Mouse (Mus musculus): ENCODE results near the gene Kmt2d. TPM values are rescaled to one million over a fixed set of nuclear protein-coding genes. Genes with fewer than 3 reads are reported as not detected.
"Not testable (repeated sequence)": the region's sequence is repeated elsewhere in the genome, so short reads cannot be mapped to it uniquely, and the experiment has no call there.

Kmt2d gene
- polyA plus RNA-seq (2011; ENCODE audit: insufficient read depth, insufficient read length, low replicate concordance, missing spikeins): 67.1 and 105 TPM in 2 replicates

- whole genome bisulfite sequencing: under 1% methylated on average over 87 of the region's 94 CpGs
- peak within 1 kb of the TSS; percentile 72 for H3K4me3 ChIP-seq (replicated peaks; ENCODE audit: control insufficient read depth, low read depth, low read length)
- H3K4me1 ChIP-seq (ENCODE audit: control insufficient read depth, insufficient read depth, low read length): peaks cover 4% of the 10 kb centered on the region
- TF ChIP-seq POLR2A (IDR thresholded peaks at IDR 0.05; ENCODE audit: borderline replicate concordance, control insufficient read depth, low read depth, low read length) (no peak; the same call in 1 of the 2 replicates), CTCF (IDR thresholded peaks at IDR 0.05; ENCODE audit: control insufficient read depth, insufficient read depth, low read length) (no peak)
- peak within 1 kb of the TSS; percentile 90 for H3K27ac ChIP-seq (ENCODE audit: control insufficient read depth, insufficient read depth, low read depth, low read length, poor library complexity)
Measured at GRCm38 (mm10) chr15:98871070-98871915, at the start of gene Kmt2d. Gene Kmt2d, minus strand, starts transcription at chr15:98871204.

GRCm38 (mm10) chr15:98918499-98918895, 47.5 kb upstream of the Kmt2d start:
- Histone ChIP-seq H3K27ac (ENCODE audit: control insufficient read depth, insufficient read depth, low read depth, low read length, poor library complexity) (peak overlapping the region; percentile 7; the same call in 1 of the 2 replicates), H3K4me3 (replicated peaks; ENCODE audit: control insufficient read depth, low read depth, low read length) (peak overlapping the region; percentile 93)
- WGBS: 10% methylated on average over 8 of the region's 8 CpGs
- not testable (repeated sequence) for H3K4me1 ChIP-seq (ENCODE audit: control insufficient read depth, insufficient read depth, low read length)

DNA sequence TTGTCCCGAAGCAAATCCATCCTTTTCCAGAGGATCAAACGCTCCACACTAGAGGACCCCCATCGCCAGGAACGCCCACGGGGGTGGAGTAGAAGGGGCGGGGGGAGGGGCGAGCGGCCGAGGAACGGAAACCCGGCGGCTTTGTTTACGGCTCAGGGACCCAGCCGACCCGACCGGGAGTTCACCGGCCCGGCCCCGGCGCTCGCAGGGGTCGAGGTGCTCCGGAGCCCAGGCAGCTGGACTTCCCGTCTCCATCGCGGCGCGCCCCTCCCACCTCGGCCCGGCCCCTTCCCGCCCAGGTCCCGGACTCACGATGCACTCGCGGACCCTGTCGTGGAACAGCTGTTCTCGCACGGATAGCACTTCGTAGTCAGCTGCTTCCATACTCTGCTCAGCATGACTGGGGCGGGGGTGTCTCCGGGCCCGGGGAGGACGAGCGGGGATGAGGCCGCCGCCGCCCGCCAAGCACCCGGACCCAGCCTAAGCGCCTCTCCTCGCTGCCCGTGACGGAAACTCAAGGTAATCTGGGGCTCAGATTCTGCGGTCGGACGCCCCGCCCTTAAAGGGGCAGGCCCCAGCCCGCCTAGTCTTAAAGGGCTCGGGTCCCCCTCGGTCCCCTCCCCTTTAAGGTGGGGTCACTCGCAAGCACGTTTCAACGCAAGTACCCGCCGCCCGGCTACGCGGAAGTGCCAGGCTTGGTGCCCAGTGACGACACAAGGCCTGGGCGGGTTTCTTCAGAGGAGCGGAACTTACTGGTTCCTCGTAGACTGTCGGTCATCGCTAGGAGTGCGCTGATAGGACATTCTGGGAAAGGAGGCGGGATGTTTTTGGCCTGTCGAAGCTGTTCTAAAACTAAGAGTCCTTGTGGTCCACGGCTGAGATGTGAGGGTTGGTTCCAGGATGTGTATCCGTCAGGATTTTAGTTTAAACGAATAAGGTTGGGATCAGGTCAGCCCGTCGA, 46.8 kb upstream of the Kmt2d start, which contains the start of gene Lmbr1l:
Lmbr1l (minus strand) TSS at position 694 of the 961 bp plus-strand sequence.
- TF ChIP-seq CTCF (IDR thresholded peaks at IDR 0.05; ENCODE audit: control insufficient read depth, insufficient read depth, low read length): no peak
- peak; percentile 61; the same call in 1 of the 2 replicates for TF ChIP-seq POLR2A (IDR thresholded peaks at IDR 0.05; ENCODE audit: borderline replicate concordance, control insufficient read depth, low read depth, low read length)
- under 1% methylated on average over 82 of the region's 82 CpGs for WGBS
- Histone ChIP-seq H3K27ac (ENCODE audit: control insufficient read depth, insufficient read depth, low read depth, low read length, poor library complexity) (peak within 1 kb of the TSS; percentile 93), H3K4me3 (replicated peaks; ENCODE audit: control insufficient read depth, low read depth, low read length) (peak within 1 kb of the TSS; percentile 93), H3K4me1 (ENCODE audit: control insufficient read depth, insufficient read depth, low read length) (no peaks in the 10 kb centered on the region)

GRCm38 (mm10) chr15:98917091-98917490, 46.1 kb upstream of the Kmt2d start:
- WGBS: 1% methylated on average over 14 of the region's 14 CpGs
- TF ChIP-seq CTCF (IDR thresholded peaks at IDR 0.05; ENCODE audit: control insufficient read depth, insufficient read depth, low read length): no peak
- TF ChIP-seq POLR2A (IDR thresholded peaks at IDR 0.05; ENCODE audit: borderline replicate concordance, control insufficient read depth, low read depth, low read length): no peak
- no peaks in the 10 kb centered on the region for H3K4me1 ChIP-seq (ENCODE audit: control insufficient read depth, insufficient read depth, low read length)
- peak overlapping the region; percentile 93 for H3K4me3 ChIP-seq (replicated peaks; ENCODE audit: control insufficient read depth, low read depth, low read length)
- 0 out of 2 replicates have a peak overlapping the region, but pooled peaks have one; percentile 93 for H3K27ac ChIP-seq (ENCODE audit: control insufficient read depth, insufficient read depth, low read depth, low read length, poor library complexity)

DNA sequence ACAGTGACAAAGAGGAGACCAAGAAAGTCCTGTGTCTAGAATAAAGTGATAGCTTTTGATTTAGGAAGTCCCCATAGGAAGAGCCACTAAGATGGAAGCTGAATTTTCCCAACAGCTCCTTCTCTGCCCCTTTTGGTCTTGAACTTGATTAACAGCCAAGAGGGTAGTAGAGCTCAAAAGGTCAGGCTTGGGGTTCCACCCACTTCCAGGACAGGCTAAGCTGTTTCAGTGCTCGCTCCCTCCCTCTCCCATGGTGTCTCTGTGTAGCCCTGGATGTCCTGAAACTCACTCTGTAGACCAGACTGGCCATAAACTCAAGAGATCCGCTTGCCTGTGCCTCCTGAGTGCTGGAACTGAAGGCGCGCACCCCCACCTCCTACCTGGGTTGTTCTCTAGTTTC, 45.0 kb upstream of the Kmt2d start:
- Histone ChIP-seq H3K4me3 (replicated peaks; ENCODE audit: control insufficient read depth, low read depth, low read length) (no peak overlapping the region), H3K4me1 (ENCODE audit: control insufficient read depth, insufficient read depth, low read length) (no peaks in the 10 kb centered on the region), H3K27ac (ENCODE audit: control insufficient read depth, insufficient read depth, low read depth, low read length, poor library complexity) (no peak overlapping the region)
- no peak for TF ChIP-seq POLR2A (IDR thresholded peaks at IDR 0.05; ENCODE audit: borderline replicate concordance, control insufficient read depth, low read depth, low read length)
- 94% methylated on average over 4 of the region's 4 CpGs for WGBS

- Histone ChIP-seq H3K27ac (ENCODE audit: control insufficient read depth, insufficient read depth, low read depth, low read length, poor library complexity) (no peak overlapping the region), H3K4me3 (replicated peaks; ENCODE audit: control insufficient read depth, low read depth, low read length) (no peak overlapping the region), H3K4me1 (ENCODE audit: control insufficient read depth, insufficient read depth, low read length) (no peaks in the 10 kb centered on the region)
- WGBS: 73% methylated on average over 6 of the region's 6 CpGs
- no peak for TF ChIP-seq CTCF (IDR thresholded peaks at IDR 0.05; ENCODE audit: control insufficient read depth, insufficient read depth, low read length)
- TF ChIP-seq POLR2A (IDR thresholded peaks at IDR 0.05; ENCODE audit: borderline replicate concordance, control insufficient read depth, low read depth, low read length): no peak
Measured at GRCm38 (mm10) chr15:98914903-98915302, 43.9 kb upstream of the Kmt2d start.

- Histone ChIP-seq H3K4me3 (replicated peaks; ENCODE audit: control insufficient read depth, low read depth, low read length) (no peak overlapping the region), H3K27ac (ENCODE audit: control insufficient read depth, insufficient read depth, low read depth, low read length, poor library complexity) (no peak overlapping the region), H3K4me1 (ENCODE audit: control insufficient read depth, insufficient read depth, low read length) (no peaks in the 10 kb centered on the region)
- TF ChIP-seq CTCF (IDR thresholded peaks at IDR 0.05; ENCODE audit: control insufficient read depth, insufficient read depth, low read length) (peak; percentile 55), POLR2A (IDR thresholded peaks at IDR 0.05; ENCODE audit: borderline replicate concordance, control insufficient read depth, low read depth, low read length) (no peak)
- WGBS: 62% methylated on average over 10 of the region's 10 CpGs
Measured at GRCm38 (mm10) chr15:98904692-98905091, 33.7 kb upstream of the Kmt2d start.

GRCm38 (mm10) chr15:98902600-98902999, 31.6 kb upstream of the Kmt2d start:
- 93% methylated on average over 2 of the region's 2 CpGs for WGBS
- Histone ChIP-seq H3K4me1 (ENCODE audit: control insufficient read depth, insufficient read depth, low read length) (no peaks in the 10 kb centered on the region), H3K27ac (ENCODE audit: control insufficient read depth, insufficient read depth, low read depth, low read length, poor library complexity) (no peak overlapping the region), H3K4me3 (replicated peaks; ENCODE audit: control insufficient read depth, low read depth, low read length) (no peak overlapping the region)
- no peak for TF ChIP-seq CTCF (IDR thresholded peaks at IDR 0.05; ENCODE audit: control insufficient read depth, insufficient read depth, low read length)
- TF ChIP-seq POLR2A (IDR thresholded peaks at IDR 0.05; ENCODE audit: borderline replicate concordance, control insufficient read depth, low read depth, low read length): no peak
